Mouse (Mus musculus) olfactory bulb, adult 2 months (tissue): ENCODE measurements around the gene Atl2.

Source experiments
- CTCF ChIP-seq: fragments of 200-500 bp; IDR thresholded peaks from 2 replicates; pipeline ENCODE4 v1.5.1; 2012; ENCODE audit warnings: low read depth, mild to moderate bottlenecking, low read length, moderate library complexity; ENCODE audit not compliant: insufficient read depth
- POLR2A ChIP-seq: fragments of 200-500 bp; IDR thresholded peaks from 2 replicates; pipeline ENCODE4 v1.6.1; 2012; ENCODE audit warnings: mild to moderate bottlenecking, low read depth, low read length, moderate library complexity; ENCODE audit not compliant: insufficient read depth

DNA sequence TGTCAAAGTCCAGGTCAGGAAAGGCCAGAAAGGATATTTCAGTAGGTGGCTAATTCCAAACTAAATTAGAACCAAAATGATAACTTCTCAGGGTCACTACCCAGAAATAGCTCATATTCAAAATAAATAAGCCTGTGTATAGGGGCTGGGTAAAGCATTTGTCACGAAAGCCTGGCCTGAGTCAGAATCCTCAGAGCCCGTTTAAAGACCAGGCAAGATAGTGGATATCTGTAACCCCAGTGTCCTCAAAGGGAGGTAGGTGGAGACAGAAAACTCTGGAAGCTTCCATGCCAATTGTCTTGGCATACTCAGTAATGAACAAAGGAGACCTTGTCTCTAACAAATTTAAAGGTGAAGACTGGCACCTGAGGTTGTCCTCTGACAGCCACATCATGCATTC lies 16.3 kb upstream of the Atl2 start:
- TF ChIP-seq POLR2A (no peak), CTCF (no peak)
